Mouse (Mus musculus): ENCODE measurements around the gene Prkar1b. TPM values are rescaled to one million over a fixed set of nuclear protein-coding genes. Genes with fewer than 3 reads are reported as not detected.

Gene Prkar1b
- polyA plus RNA-seq, 1 experiment from 2014 or later, result 13.5 TPM

DNA sequence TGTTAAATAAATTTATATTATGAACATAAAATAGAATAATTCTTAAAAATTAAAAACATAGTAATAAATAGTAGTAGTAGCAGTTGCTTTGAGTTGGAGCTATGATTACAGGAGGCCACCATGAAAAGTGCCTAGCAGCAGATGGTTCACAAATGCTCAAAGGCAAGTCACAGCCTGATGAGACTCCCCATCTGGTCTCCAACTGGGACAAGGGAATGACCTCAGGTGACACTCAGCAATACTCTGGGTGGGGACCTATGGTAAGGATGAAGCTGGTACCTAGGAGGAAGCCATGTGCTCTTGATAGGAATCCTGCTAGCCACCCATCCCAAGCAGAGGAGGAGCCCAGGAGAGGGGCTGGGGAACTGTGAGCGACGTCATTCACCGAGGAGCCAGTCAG lies 24.1 kb downstream of the Prkar1b start:
- ATAC-seq (ENCODE audit: insufficient read depth) (no peak), DNase-seq (no peak)
- H3K27me3 ChIP-seq (ENCODE audit: insufficient read depth, low read length), result peaks cover 8% of the 10 kb centered on the region
- H3K36me3 ChIP-seq (ENCODE audit: insufficient read depth), result no peaks in the 10 kb centered on the region
- TF ChIP-seq CTCF (IDR thresholded peaks at IDR 0.05; ENCODE audit: low read depth), result no peak
- H3K4me3 ChIP-seq (ENCODE audit: low read depth, low read length), result no peak overlapping the region
- peaks cover 5% of the 10 kb centered on the region; the same call in 1 of the 2 replicates for H3K4me1 ChIP-seq (ENCODE audit: insufficient read depth)
- no peak overlapping the region for H3K27ac ChIP-seq (ENCODE audit: low read depth)
- no peak overlapping the region for H3K9ac ChIP-seq
- no peaks in the 10 kb centered on the region for H3K9me3 ChIP-seq (ENCODE audit: low read depth, low read length)
- 61% methylated on average over 3 of the region's 3 CpGs for WGBS
- H3K4me2 ChIP-seq, result no peak overlapping the region

DNA sequence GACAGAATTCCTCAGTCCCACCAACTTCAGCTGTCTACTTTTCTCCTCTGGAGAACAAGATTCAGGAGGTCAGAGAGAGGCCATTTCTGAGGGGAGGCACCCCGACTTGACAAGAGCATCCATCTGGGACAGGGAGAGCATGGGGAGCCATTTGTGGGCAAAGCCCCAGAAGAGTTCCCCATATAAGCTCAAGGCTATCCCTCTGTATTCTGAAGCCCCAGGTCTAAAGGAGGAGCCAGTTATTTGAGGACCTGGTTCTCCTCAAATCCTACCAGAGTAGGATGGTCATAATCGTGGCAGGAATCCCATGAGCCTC lies 30.9 kb downstream of the Prkar1b start:
- H3K27ac ChIP-seq (ENCODE audit: low read depth), result no peak overlapping the region
- H3K4me3 ChIP-seq (ENCODE audit: low read depth, low read length), result no peak overlapping the region
- H3K9ac ChIP-seq, result no peak overlapping the region
- no peak overlapping the region for H3K4me2 ChIP-seq
- TF ChIP-seq CTCF (IDR thresholded peaks at IDR 0.05; ENCODE audit: low read depth), result no peak
- H3K9me3 ChIP-seq (ENCODE audit: low read depth, low read length), result no peaks in the 10 kb centered on the region
- H3K4me1 ChIP-seq (ENCODE audit: insufficient read depth), result no peaks in the 10 kb centered on the region
- DNase-seq (no peak), ATAC-seq (ENCODE audit: insufficient read depth) (no peak)
- H3K27me3 ChIP-seq (ENCODE audit: insufficient read depth, low read length), result no peaks in the 10 kb centered on the region
- H3K36me3 ChIP-seq (ENCODE audit: insufficient read depth), result no peaks in the 10 kb centered on the region
- WGBS, result 37% methylated on average over 2 of the region's 2 CpGs

- ATAC-seq (ENCODE audit: insufficient read depth) (no peak), DNase-seq (no peak)
- 63% methylated on average over 5 of the region's 5 CpGs for WGBS
- H3K9ac ChIP-seq, result no peak overlapping the region
- no peak overlapping the region for H3K4me2 ChIP-seq
- H3K4me3 ChIP-seq (ENCODE audit: low read depth, low read length), result no peak overlapping the region
- H3K27ac ChIP-seq (ENCODE audit: low read depth), result no peak overlapping the region
- H3K27me3 ChIP-seq (ENCODE audit: insufficient read depth, low read length), result no peaks in the 10 kb centered on the region
- no peaks in the 10 kb centered on the region for H3K9me3 ChIP-seq (ENCODE audit: low read depth, low read length)
- no peaks in the 10 kb centered on the region for H3K36me3 ChIP-seq (ENCODE audit: insufficient read depth)
- TF ChIP-seq CTCF (IDR thresholded peaks at IDR 0.05; ENCODE audit: low read depth), result no peak
- no peaks in the 10 kb centered on the region for H3K4me1 ChIP-seq (ENCODE audit: insufficient read depth)
Observed at GRCm38 (mm10) chr5:139118139-139118960, 31.5 kb downstream of the Prkar1b start.

- no peak for ATAC-seq (ENCODE audit: insufficient read depth)
- Histone ChIP-seq H3K9ac (no peak overlapping the region), H3K27me3 (ENCODE audit: insufficient read depth, low read length) (no peaks in the 10 kb centered on the region), H3K4me1 (ENCODE audit: insufficient read depth) (no peaks in the 10 kb centered on the region), H3K9me3 (ENCODE audit: low read depth, low read length) (no peaks in the 10 kb centered on the region), H3K4me3 (ENCODE audit: low read depth, low read length) (no peak overlapping the region), H3K36me3 (ENCODE audit: insufficient read depth) (no peaks in the 10 kb centered on the region), H3K4me2 (no peak overlapping the region), H3K27ac (ENCODE audit: low read depth) (no peak overlapping the region)
- 91% methylated on average over 7 of the region's 7 CpGs for WGBS
- DNase-seq, result no peak
- TF ChIP-seq CTCF (IDR thresholded peaks at IDR 0.05; ENCODE audit: low read depth), result no peak
Observed at GRCm38 (mm10) chr5:139115507-139115906, 34.3 kb downstream of the Prkar1b start.

- Histone ChIP-seq H3K36me3 (ENCODE audit: insufficient read depth) (no peaks in the 10 kb centered on the region), H3K4me3 (ENCODE audit: low read depth, low read length) (no peak overlapping the region), H3K27me3 (ENCODE audit: insufficient read depth, low read length) (no peaks in the 10 kb centered on the region), H3K9ac (no peak overlapping the region), H3K4me1 (ENCODE audit: insufficient read depth) (no peaks in the 10 kb centered on the region), H3K9me3 (ENCODE audit: low read depth, low read length) (no peaks in the 10 kb centered on the region), H3K4me2 (no peak overlapping the region), H3K27ac (ENCODE audit: low read depth) (no peak overlapping the region)
- ATAC-seq (ENCODE audit: insufficient read depth) (no peak), DNase-seq (no peak)
- TF ChIP-seq CTCF (IDR thresholded peaks at IDR 0.05; ENCODE audit: low read depth), result no peak
- WGBS, result 63% methylated on average over 4 of the region's 4 CpGs
Observed at GRCm38 (mm10) chr5:139114876-139115275, 34.9 kb downstream of the Prkar1b start.

- H3K9me3 ChIP-seq (ENCODE audit: low read depth, low read length), result no peaks in the 10 kb centered on the region
- H3K4me1 ChIP-seq (ENCODE audit: insufficient read depth), result no peaks in the 10 kb centered on the region
- no peaks in the 10 kb centered on the region for H3K36me3 ChIP-seq (ENCODE audit: insufficient read depth)
- no peak for TF ChIP-seq CTCF (IDR thresholded peaks at IDR 0.05; ENCODE audit: low read depth)
- no peak overlapping the region for H3K9ac ChIP-seq
- H3K4me2 ChIP-seq, result no peak overlapping the region
- DNase-seq (no peak), ATAC-seq (ENCODE audit: insufficient read depth) (no peak)
- no peaks in the 10 kb centered on the region for H3K27me3 ChIP-seq (ENCODE audit: insufficient read depth, low read length)
- 74% methylated on average over 9 of the region's 9 CpGs for WGBS
- no peak overlapping the region for H3K4me3 ChIP-seq (ENCODE audit: low read depth, low read length)
- H3K27ac ChIP-seq (ENCODE audit: low read depth), result no peak overlapping the region
Observed at GRCm38 (mm10) chr5:139112418-139112817, 37.4 kb downstream of the Prkar1b start.

DNA sequence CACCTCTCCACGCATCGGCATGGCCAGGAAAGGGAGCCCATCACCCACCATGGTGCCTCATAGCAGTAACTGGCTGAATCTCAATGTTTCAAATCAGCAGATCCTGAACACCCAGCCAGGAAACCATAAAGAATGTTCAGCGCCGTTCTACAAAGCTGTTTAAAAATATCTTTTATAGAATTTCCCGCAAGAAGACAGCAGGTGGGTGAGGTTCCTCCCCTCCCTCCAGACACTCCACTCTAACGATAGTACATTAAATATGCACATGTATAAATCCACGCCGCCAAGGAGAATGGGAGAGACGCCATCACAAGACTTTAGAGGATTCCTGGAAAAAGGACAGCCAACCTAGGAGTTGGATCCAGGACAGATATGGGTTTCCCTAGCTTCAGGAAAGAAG lies 37.8 kb downstream of the Prkar1b start:
- H3K4me1 ChIP-seq (ENCODE audit: insufficient read depth), result no peaks in the 10 kb centered on the region
- H3K27me3 ChIP-seq (ENCODE audit: insufficient read depth, low read length), result no peaks in the 10 kb centered on the region
- no peaks in the 10 kb centered on the region for H3K36me3 ChIP-seq (ENCODE audit: insufficient read depth)
- ATAC-seq (ENCODE audit: insufficient read depth) (no peak), DNase-seq (no peak)
- H3K4me3 ChIP-seq (ENCODE audit: low read depth, low read length), result no peak overlapping the region
- H3K27ac ChIP-seq (ENCODE audit: low read depth), result no peak overlapping the region
- no peak overlapping the region for H3K4me2 ChIP-seq
- no peaks in the 10 kb centered on the region for H3K9me3 ChIP-seq (ENCODE audit: low read depth, low read length)
- TF ChIP-seq CTCF (IDR thresholded peaks at IDR 0.05; ENCODE audit: low read depth), result no peak
- 73% methylated on average over 9 of the region's 9 CpGs for WGBS
- H3K9ac ChIP-seq, result no peak overlapping the region

All from lung, embryonic 14.5 days (tissue).